Mouse (Mus musculus): ENCODE measurements at regions not wholly inside any gene's neighbourhood (a gene's known extent, or its start where the extent isn't known, plus 50 kb on each side); places are given as distances from the start of the nearest gene placed in this dataset.

DNA sequence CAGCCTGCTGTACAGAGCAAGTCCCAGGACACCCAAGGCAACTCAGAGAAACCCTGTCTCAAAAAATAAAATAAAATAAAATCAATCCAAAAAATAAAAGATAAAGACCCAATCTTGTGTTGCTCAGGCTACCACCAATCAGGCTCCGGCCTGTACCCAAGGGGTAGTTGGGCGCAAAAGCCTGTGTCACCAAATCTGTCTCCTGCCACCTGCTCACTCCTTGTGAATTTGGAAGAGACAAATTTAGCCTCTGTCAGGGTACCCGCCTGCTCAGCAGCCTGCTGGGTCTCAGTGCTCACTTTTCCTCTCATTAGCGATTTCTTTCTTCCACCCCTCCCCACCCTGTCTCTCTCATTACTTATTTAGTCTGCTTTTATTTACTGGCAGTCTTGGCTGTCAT, 54.6 kb downstream of the Sox4 start:
- no peak for TF ChIP-seq POLR2A (IDR thresholded peaks at IDR 0.05; ENCODE audit: extremely low read depth, insufficient read depth, low read length)
- TF ChIP-seq CTCF (IDR thresholded peaks at IDR 0.05; ENCODE audit: extremely low read depth, insufficient read depth, low read length): no peak
- Histone ChIP-seq H3K4me1 (ENCODE audit: control insufficient read depth, insufficient read depth, low read length) (no peaks in the 10 kb centered on the region), H3K27ac (ENCODE audit: insufficient read depth, low read length) (no peak overlapping the region), H3K4me3 (ENCODE audit: insufficient read depth, low read length) (no peak overlapping the region)

GRCm38 (mm10) chr13:28892896-28893295, 60.6 kb downstream of the Sox4 start:
- Histone ChIP-seq H3K4me3 (ENCODE audit: insufficient read depth, low read length) (no peak overlapping the region), H3K27ac (ENCODE audit: insufficient read depth, low read length) (no peak overlapping the region), H3K4me1 (ENCODE audit: control insufficient read depth, insufficient read depth, low read length) (no peaks in the 10 kb centered on the region)
- no peak for TF ChIP-seq POLR2A (IDR thresholded peaks at IDR 0.05; ENCODE audit: extremely low read depth, insufficient read depth, low read length)

- no peak for TF ChIP-seq CTCF (IDR thresholded peaks at IDR 0.05; ENCODE audit: extremely low read depth, insufficient read depth, low read length)
- TF ChIP-seq POLR2A (IDR thresholded peaks at IDR 0.05; ENCODE audit: extremely low read depth, insufficient read depth, low read length): no peak
- H3K4me3 ChIP-seq (ENCODE audit: insufficient read depth, low read length): no peak overlapping the region
- no peak overlapping the region for H3K27ac ChIP-seq (ENCODE audit: insufficient read depth, low read length)
- H3K4me1 ChIP-seq (ENCODE audit: control insufficient read depth, insufficient read depth, low read length): no peaks in the 10 kb centered on the region
These were observed 66.4 kb downstream of the Sox4 start for GRCm38 (mm10) chr13:28887098-28887497.

DNA sequence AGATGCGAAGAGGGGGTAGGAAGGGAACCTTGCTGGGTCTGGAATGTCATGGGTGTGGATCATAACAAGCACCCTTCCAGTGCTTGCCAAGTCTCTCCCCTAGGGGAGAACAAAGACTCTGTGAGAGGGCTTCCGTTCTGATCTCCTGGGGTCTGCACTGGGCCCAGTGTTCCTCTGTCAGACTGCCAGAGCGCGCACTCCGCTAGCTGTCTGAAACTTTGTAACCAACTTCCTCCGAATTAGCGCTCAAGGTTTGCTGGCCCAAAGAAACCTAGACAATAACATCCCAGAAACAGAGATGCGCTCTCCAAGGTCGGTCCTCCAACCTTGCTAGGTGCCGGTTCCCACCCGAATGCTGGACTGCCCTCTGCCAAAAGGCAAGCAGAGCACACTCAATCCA, 66.8 kb downstream of the Sox4 start:
- no peak overlapping the region for H3K4me3 ChIP-seq (ENCODE audit: insufficient read depth, low read length)
- H3K27ac ChIP-seq (ENCODE audit: insufficient read depth, low read length): no peak overlapping the region
- H3K4me1 ChIP-seq (ENCODE audit: control insufficient read depth, insufficient read depth, low read length): no peaks in the 10 kb centered on the region
- no peak for TF ChIP-seq CTCF (IDR thresholded peaks at IDR 0.05; ENCODE audit: extremely low read depth, insufficient read depth, low read length)
- TF ChIP-seq POLR2A (IDR thresholded peaks at IDR 0.05; ENCODE audit: extremely low read depth, insufficient read depth, low read length): no peak

DNA sequence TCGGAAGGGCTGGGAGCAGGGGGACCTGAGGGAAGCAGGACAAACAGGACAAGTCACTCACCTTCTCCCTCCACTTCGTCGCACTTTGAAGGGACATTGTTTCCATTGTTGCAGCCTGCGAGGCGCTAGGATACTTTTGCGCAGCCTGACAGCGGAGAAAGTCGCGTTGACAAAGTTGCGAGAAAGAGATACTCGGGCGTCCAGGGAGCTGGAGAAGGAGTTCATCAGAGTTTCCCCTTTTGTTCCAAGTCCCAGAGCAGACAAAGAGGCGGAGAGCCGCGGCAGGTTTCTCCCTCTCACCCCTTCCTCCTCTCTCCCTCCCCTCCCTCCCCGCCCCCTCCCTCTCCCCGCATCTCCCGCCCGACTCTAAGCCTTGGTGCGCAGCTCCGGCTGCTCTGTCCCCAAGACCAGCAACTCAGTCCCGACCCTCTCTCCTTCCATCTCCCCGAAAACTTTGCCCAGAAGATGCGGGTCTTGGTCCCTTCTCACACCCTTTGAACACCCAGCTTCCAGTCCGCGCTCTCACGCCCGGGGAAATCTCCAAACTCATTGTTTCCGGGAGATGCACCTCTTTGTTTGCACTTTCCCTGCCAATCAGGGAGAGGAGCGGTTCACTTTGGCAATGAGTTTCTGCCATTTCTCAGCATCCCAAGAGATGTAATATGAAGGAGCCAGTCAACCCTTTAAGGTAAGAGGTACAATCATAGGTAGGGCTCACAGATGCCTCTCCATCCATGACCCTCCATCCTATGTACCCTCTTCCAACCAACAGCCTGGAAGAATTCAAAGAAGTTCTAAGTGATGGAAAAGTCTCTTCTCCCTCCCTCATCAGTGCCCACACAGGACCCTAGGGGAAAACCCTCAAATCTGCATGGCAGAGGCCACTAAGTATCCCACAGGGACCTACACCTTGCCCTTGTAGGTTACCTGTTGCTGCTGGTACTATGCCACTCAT, 68.2 kb downstream of the Sox4 start:
- Histone ChIP-seq H3K4me3 (ENCODE audit: insufficient read depth, low read length) (peak overlapping the region; percentile 42), H3K4me1 (ENCODE audit: control insufficient read depth, insufficient read depth, low read length) (no peaks in the 10 kb centered on the region), H3K27ac (ENCODE audit: insufficient read depth, low read length) (no peak overlapping the region)
- TF ChIP-seq CTCF (IDR thresholded peaks at IDR 0.05; ENCODE audit: extremely low read depth, insufficient read depth, low read length) (no peak), POLR2A (IDR thresholded peaks at IDR 0.05; ENCODE audit: extremely low read depth, insufficient read depth, low read length) (no peak)

DNA sequence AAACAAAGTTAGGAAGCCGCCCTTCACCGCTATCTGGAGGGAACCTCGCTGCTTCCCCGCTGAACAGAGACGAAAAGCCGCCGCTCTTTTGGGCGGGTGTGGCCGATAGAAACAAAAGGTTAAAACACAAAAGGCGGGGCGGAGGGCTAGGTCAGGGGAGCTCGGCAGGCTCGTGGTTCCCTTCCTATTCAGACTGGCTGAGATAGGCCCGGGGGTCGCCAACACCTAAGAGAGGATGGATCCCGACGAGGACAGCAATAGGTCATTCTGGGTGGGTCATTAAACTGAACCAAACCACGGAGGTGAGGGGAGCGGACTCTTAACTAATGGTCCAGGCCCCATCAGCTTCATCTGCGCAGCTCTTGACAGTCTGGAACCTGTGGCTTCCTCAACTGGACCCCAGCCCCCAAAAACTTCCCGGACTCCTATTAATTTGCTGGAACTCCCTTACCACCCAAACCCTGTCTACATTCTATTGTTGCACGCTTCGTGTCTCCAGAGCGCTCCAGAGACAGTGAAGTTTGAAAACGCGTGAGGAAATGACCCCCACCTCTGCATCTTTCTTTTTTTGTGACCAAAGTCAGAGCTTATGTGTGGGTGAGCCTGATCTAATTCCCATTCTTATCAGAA, 69.2 kb downstream of the Sox4 start:
- no peak for TF ChIP-seq CTCF (IDR thresholded peaks at IDR 0.05; ENCODE audit: extremely low read depth, insufficient read depth, low read length)
- TF ChIP-seq POLR2A (IDR thresholded peaks at IDR 0.05; ENCODE audit: extremely low read depth, insufficient read depth, low read length): no peak
- H3K27ac ChIP-seq (ENCODE audit: insufficient read depth, low read length): no peak overlapping the region
- no peak overlapping the region; the same call in 1 of the 2 replicates for H3K4me3 ChIP-seq (ENCODE audit: insufficient read depth, low read length)
- no peaks in the 10 kb centered on the region for H3K4me1 ChIP-seq (ENCODE audit: control insufficient read depth, insufficient read depth, low read length)

GRCm38 (mm10) chr13:28883398-28883797, 70.1 kb downstream of the Sox4 start:
- TF ChIP-seq POLR2A (IDR thresholded peaks at IDR 0.05; ENCODE audit: extremely low read depth, insufficient read depth, low read length) (no peak), CTCF (IDR thresholded peaks at IDR 0.05; ENCODE audit: extremely low read depth, insufficient read depth, low read length) (no peak)
- Histone ChIP-seq H3K4me1 (ENCODE audit: control insufficient read depth, insufficient read depth, low read length) (no peaks in the 10 kb centered on the region), H3K4me3 (ENCODE audit: insufficient read depth, low read length) (no peak overlapping the region), H3K27ac (ENCODE audit: insufficient read depth, low read length) (no peak overlapping the region)

DNA sequence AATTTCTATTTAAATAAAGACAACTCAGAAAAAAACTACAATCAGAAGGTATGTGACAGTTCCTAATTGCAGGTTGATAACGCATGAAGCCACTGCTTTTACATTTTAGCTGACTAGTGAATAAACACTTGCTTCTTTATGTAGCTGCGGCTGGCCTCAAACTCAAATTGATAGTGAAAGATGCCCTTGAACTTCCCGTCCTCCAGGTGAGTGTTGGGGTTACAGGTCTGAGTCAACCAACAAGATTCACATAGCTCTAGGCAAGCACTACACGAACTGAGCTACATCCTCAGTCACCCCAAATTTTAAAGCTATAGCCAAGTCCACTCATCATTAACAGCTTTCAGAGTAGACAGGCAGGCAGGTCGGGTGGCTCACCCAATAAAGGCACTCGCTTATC, 72.6 kb downstream of the Sox4 start:
- Histone ChIP-seq H3K4me1 (ENCODE audit: control insufficient read depth, insufficient read depth, low read length) (no peaks in the 10 kb centered on the region), H3K4me3 (ENCODE audit: insufficient read depth, low read length) (no peak overlapping the region), H3K27ac (ENCODE audit: insufficient read depth, low read length) (no peak overlapping the region)
- TF ChIP-seq CTCF (IDR thresholded peaks at IDR 0.05; ENCODE audit: extremely low read depth, insufficient read depth, low read length) (no peak), POLR2A (IDR thresholded peaks at IDR 0.05; ENCODE audit: extremely low read depth, insufficient read depth, low read length) (no peak)

DNA sequence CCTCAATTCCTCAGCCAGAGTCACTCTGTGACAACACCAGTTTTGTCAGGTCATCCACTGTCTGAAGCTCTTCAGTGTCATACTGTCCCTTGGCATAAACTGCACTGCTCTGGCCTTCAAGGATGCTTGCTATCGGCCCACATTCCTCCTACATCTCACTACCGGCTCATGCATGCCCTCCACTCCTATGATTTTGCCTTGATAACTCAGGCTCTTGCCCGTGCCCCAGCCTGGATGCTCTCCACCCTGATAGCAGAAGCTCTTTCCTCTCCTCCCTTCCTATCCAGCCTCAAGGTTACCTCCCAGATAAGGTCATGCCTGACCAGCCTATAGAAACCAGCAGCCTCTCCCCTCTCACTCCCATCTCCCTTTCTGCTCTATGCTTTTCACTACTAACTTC, 74.8 kb downstream of the Sox4 start:
- no peak overlapping the region for H3K27ac ChIP-seq (ENCODE audit: insufficient read depth, low read length)
- no peak for TF ChIP-seq CTCF (IDR thresholded peaks at IDR 0.05; ENCODE audit: extremely low read depth, insufficient read depth, low read length)
- TF ChIP-seq POLR2A (IDR thresholded peaks at IDR 0.05; ENCODE audit: extremely low read depth, insufficient read depth, low read length): no peak
- no peak overlapping the region for H3K4me3 ChIP-seq (ENCODE audit: insufficient read depth, low read length)
- H3K4me1 ChIP-seq (ENCODE audit: control insufficient read depth, insufficient read depth, low read length): no peaks in the 10 kb centered on the region

DNA sequence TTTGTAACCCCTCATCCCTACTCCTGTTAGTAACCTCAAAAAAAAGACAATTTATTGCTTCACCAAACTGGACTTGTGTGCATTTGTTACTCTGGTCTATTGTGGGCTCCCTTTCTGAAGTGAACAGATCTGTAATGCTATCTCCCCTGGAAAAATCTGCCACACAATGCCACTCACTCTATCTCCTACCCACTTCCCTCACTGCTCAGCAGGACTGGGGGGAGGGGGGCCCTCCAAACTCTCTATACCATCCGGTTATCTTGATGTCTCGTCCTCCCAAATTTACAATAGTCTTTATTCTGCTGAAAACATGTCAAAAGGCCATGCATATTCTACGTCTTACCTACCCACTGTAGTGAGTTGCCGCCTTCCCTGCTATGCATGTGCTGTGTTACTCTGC, 76.7 kb downstream of the Sox4 start:
- H3K4me1 ChIP-seq (ENCODE audit: control insufficient read depth, insufficient read depth, low read length): no peaks in the 10 kb centered on the region
- TF ChIP-seq POLR2A (IDR thresholded peaks at IDR 0.05; ENCODE audit: extremely low read depth, insufficient read depth, low read length): no peak
- no peak overlapping the region for H3K4me3 ChIP-seq (ENCODE audit: insufficient read depth, low read length)
- H3K27ac ChIP-seq (ENCODE audit: insufficient read depth, low read length): no peak overlapping the region

Data from cortical plate, adult 2 months (tissue).